Mouse (Mus musculus) thymus, postnatal 0 days (tissue): ENCODE results near the gene Supv3l1. TPM values are rescaled to one million over a fixed set of nuclear protein-coding genes. Genes with fewer than 3 reads are reported as not detected.

ENCODE experiments used
- DNase-seq: peaks from one replicate; pipeline ENCODE4 v3.0.0-alpha.2; 2015; ENCODE audit warnings: low spot score
- polyA plus RNA-seq: library from polyadenylated mRNA; unstranded; fragments of >200 nt; fragmentation: Nextera tagmentation; extraction: Ambion mirVana; gene quantifications from 2 replicates; pipeline ENCODE4 v1.2.1, GENCODE M21; 2015

Supv3l1 gene
- polyA plus RNA-seq, 1 experiment from 2014 or later: 20.7 TPM

DNA sequence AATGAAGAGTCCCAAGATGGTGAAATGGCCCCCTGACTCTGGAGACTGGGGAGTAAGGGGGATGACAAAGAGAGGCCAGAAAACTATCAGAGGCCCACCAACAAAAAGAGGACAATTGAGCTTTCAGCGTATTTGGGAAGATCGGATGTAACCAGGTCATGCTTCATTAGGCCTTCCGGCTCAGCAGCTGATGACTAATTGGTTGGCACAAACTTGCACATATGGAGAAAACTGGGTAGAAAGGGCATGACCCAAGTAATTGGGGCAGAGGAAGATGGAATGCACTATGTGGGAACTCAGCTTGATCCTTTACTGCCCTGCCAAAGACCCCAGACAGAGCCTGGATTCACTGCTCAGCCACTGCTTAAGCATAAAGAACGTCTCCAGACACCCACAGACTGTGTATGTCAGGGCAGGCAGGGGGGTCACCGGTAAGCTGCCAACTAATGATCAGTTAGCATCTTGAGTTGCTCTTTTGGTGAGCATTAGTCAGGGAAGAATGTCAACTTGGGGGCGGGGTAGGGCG lies 30.6 kb downstream of the Supv3l1 start:
- DNase-seq: no peak

DNA sequence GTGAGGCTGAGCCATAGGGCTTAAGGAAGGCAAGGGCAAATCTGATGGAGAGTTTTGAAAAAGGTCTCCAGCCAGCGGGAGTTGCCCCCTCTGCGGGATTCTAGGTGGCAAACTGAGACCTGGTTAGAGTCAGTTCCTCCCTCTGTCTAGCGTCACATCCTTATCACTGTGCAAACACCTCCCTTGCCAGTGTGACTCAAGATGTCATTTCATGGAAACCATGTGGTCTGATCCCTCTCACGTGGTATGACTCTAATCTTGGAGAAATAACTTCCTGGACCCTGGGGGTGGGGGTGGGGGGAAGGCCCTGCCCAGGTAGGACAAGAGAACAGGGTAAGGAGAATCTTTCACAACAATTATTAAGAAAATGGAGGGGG lies 35.9 kb downstream of the Supv3l1 start:
- DNase-seq: no peak

DNA sequence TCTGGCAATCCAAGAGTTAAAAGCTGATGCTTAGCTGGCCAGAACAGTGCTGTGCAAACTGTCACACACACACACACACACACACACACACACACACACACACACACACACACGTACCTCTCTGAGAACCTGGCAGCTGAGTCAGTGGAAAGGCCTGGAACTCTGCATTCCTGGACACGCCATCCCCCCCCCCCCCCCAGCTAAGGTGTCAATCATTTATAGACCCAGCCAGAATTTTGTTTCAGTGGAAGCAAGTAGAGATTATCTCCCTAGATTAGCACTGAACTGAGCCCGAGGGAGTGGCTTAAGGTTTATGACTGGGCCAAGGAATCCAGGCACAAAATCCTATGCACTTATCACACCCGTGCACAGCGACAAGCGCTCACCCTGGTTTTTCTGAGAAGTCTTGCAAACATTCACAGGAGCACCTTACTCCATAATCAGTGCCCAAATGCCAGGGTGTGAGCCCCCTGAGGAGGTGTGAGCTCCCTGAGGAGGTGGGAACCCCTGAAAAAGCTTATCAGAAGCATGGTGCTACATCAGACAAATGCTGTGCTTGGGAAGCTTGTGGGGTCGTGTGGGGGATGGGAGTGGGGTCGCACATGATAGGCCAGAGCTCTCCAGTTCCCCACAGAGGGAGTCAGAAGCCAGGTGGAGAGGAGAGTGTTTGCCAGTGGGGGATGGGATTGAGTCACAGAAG lies 36.5 kb downstream of the Supv3l1 start:
- no peak for DNase-seq

DNA sequence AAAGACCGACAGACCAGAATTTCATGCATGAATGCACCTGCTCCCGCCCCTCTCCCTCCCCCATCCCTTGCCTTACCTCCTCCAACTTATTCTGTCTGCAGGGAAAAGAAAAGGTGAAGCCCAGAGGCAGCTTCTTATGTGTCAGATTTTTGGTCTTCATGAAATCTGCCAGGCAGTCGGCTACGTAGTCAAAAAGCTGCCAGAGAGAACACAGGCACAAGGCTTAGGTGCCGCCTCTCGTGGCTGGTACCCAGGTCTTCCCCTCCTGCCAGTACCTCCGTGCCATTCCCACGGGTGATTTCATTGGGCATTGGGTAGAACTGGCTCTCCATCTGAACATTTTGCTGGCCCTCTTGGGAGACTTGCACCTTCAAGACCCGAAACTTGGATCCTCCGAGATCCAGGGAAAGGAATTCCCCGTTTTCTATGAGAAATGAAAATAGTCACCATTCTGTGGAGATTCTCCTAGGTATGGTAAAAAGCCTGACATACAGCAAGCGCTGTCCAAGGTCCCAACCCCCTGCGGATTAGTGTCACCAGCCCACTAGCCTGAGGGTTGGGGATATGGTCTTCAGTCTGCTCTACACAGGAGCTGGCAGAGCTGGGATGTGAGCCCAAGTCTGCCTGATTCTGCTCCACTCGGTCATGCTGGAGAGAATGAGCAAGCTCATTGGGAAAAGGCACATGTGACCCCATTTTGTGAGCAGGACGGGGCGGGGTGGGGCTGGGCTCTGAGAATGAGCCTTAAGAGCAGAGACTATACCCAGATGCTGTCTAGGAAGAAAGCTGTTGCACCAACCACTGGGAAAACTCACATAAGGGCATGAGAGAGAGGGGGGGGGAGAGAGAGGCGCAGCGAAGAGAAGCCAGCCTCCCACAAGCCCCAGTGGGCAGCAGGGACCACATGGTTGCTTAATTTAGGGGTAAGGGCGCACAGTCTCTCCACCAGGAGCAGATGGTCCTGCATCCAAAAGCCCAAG lies 37.8 kb downstream of the Supv3l1 start:
- no peak for DNase-seq

DNA sequence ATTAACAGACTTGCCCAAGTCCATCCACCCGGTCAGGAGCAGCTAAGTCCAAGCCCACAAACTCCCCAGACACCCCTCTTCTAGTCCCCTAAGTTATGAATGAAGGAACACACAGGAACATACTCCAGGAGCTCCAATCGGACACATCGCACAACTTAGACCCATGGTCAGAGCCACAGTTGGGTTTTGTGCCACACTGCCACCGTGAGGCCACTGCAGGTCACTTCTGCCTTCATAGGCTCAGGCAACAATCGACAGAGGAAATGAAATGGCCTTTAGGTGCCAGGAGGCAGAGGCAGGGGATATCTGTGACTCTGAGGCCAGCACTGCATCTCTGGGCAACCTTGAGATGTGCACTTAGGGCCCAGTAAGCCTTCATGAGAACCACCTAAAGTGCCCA lies 38.6 kb downstream of the Supv3l1 start:
- peak; percentile 60 for DNase-seq

DNA sequence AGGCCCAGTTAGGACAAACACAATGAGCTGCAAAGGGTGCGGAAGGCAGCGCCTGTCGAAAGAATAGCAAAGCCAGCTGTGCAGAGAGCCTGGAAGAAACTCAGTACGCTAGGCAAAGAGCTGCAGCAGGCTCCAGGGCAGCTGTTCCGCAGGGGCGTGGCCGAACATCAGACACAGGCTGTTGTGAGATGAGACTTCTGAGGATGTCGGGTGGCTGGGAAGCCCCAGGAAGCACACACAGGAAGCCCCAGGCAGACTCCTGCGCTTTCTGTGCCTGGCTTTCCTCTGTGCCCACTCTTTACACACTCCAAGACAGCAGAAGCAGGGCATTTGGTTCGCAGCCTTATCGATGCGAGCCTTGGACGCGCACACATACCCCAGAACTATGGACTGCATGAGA lies 44.6 kb downstream of the Supv3l1 start:
- DNase-seq: peak; percentile 50

DNA sequence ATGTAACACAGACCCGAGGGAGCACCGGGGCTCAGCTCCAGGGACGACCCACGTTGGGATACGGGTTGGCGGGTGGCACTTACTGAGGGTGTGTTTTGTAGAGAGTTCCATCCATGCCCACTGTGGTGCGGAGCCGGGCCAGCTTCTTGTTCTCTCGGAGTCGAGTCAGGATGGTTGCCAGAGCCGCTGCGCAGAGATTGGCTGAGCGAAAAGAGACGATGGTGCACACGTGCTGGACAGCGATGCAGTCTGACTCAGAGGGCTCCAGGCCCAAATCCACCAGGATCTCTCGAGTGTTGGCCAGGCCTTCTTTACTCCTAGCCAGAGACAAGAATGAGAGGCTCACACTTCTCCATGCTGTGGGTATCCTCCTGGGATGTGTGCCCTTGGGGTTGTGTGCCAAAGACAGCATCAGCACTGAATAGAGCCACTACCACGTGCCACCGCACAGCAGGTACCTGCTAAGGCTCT lies 47.9 kb downstream of the Supv3l1 start:
- DNase-seq: no peak

DNA sequence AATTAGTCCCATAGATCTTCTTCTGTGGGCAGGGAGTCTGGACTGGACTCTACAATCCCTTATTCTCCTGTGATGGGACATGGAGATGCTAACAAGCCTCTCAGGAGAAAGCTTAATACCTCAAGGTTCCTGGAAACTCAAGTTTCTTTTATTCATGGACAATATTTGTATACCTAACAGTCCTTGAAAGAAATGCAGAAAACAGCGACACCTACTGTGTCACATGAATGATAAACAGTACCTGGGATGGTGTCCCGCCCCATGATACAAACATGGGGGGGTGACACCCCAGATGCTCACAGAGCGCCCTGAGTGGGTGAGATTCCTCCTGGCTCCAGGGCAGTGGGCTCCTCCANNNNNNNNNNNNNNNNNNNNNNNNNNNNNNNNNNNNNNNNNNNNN lies 66.5 kb downstream of the Supv3l1 start:
- DNase-seq: no peak

DNA sequence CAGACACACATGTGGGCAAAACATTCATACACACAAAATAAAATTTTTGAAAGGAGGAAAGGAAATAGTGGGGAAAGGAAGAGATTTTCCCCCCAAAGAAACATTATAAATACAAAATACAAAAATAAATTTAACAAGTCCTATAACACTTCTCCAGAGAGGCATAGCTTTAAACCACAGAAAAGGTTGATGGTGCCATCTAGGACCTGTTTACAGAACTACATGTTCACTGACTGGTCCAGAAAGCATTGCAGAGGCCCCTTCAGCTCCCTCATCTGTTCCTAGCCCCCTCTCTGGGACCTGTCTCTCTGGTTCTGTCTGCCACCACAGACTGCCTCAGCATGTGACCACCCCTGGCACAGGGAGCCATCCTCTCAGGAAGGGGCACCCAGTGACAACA lies 68.6 kb downstream of the Supv3l1 start:
- no peak for DNase-seq

DNA sequence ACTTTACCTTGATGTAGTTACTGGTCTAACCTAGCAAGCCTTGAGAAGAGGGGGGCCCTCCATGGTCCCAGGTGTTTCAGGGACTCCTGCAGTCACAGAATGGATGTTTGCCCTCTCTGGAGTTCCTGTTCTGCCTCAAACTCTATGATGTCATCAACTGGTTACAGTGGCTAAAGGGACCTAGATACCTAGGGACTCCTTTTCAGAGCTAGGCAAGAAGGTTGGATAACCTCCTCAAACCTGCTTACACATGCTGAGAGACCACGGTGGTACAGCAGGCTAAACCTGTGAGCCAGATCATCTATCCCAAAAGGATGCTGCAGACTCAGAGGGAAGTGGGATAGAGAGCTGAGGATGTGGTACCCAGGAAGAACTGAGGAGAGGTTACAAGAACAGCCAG lies 69.7 kb downstream of the Supv3l1 start, which contains the start of gene Hk1:
Hk1 (minus strand) TSS at position 101 of the 400 bp plus-strand sequence.
- DNase-seq: no peak

Other genes with a start within 250 kb of the Supv3l1 start
- gene Tspan15, start 218.5 kb downstream of the Supv3l1 start, polyA plus RNA-seq: 3.7 and 4.5 TPM in 2 replicates
- 0.05 and 0.06 TPM in 2 replicates for gene Tacr2, start 197.3 kb downstream of the Supv3l1 start, polyA plus RNA-seq
- gene Hk1, start 69.8 kb downstream of the Supv3l1 start, polyA plus RNA-seq: 37.2 and 37.4 TPM in 2 replicates
- 0.12 and 0.13 TPM in 2 replicates for gene Hkdc1, start 27.2 kb downstream of the Supv3l1 start, polyA plus RNA-seq
- 0.69 and 0.95 TPM in 2 replicates for gene 4930507D05Rik, start 249 bp downstream of the Supv3l1 start, polyA plus RNA-seq
- gene Vps26a, start 37.1 kb upstream of the Supv3l1 start, polyA plus RNA-seq: 63.8 and 67.8 TPM in 2 replicates
- 306 and 319 TPM in 2 replicates for gene Srgn, start 77.7 kb upstream of the Supv3l1 start, polyA plus RNA-seq
- 24.2 and 26.5 TPM in 2 replicates for gene Kif1bp, start 128.7 kb upstream of the Supv3l1 start, polyA plus RNA-seq
- gene Ddx21, start 152.5 kb upstream of the Supv3l1 start, polyA plus RNA-seq: 29.8 and 29.9 TPM in 2 replicates
- 95.0 and 108 TPM in 2 replicates for gene Ddx50, start 201.5 kb upstream of the Supv3l1 start, polyA plus RNA-seq